Mouse (Mus musculus) E14TG2a.4 (cell line): ENCODE data around the gene Eva1c.

Source experiments
- CTCF ChIP-seq: conservative IDR thresholded peaks from 2 replicates; pipeline ENCODE4 v1.5.1; 2014; ENCODE audit warnings: low read length
- NANOG ChIP-seq: IDR thresholded peaks from 2 replicates; pipeline ENCODE4 v1.6.1; 2014; ENCODE audit warnings: borderline replicate concordance, low read length, mixed read lengths
- POU5F1 ChIP-seq: IDR thresholded peaks from 2 replicates; pipeline ENCODE4 v1.6.1; 2014; ENCODE audit warnings: low read length, borderline replicate concordance

- no peak for TF ChIP-seq CTCF
- no peak for TF ChIP-seq NANOG
- no peak for TF ChIP-seq POU5F1
Observed at GRCm38 (mm10) chr16:90831676-90832075, 5.2 kb downstream of the Eva1c start.
